Mouse (Mus musculus) bone marrow macrophage, adult 2 months (primary cell): ENCODE data around the gene Hoxa5.

Source experiments
- CTCF ChIP-seq: IDR thresholded peaks from 2 replicates; pipeline ENCODE4 v1.5.1; 2012; ENCODE audit warnings: low read depth, mild to moderate bottlenecking, low read length, moderate library complexity
- POLR2A ChIP-seq: IDR thresholded peaks from 2 replicates; pipeline ENCODE4 v1.6.1; 2012; ENCODE audit warnings: mild to moderate bottlenecking, low read depth, low read length, borderline replicate concordance

DNA sequence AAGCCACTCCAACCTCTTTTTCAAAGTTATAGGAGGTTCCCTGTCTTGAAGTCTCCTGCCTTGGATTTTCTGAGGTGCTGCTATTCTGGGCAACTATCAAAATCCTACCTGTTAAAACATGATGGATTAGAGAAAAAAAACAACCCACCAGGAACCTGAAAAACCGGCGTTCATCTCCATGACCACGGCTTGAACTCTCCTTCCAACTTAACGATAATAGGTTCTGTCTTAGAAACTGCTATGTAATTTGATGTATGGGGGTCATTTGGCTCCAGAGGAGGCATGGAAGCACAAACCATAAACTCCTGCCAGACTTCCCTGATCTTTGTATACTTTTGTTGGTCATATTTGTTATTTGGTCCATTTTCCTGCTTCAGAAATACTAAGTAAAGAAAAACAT lies 30.7 kb downstream of the Hoxa5 start:
- TF ChIP-seq POLR2A (no peak), CTCF (no peak)
